In genomic region chr6:127265901-127266812, GRCm38 (mm10) we compare ENCODE assay signal across 8 mouse cellular contexts.
DNase-seq lines count a peak whose midpoint lies in the region; ATAC-seq and TF ChIP-seq lines count a peak whose summit lies in the region.

No protein-coding gene starts in this region.

- no peak for ATAC-seq in Patski
- ATAC-seq in hindbrain, embryonic 13.5 days (ENCODE audit: low FRiP score), result 0 out of 2 replicates have a peak, but pooled peaks have one; percentile 39
- ATAC-seq in lung, postnatal 0 days, result peak; percentile 88

- CTCF ChIA-PET in Patski (lab: Charles Lee), result interaction anchor here (0.6 kb wide), 2 partner anchors 118 to 142 kb away, joined by 3 to 4 read pairs; no protein-coding TSS in a partner anchor

- H3K4me2 ChIP-seq in hindbrain, embryonic 13.5 days, result peak overlapping the region; percentile 53
- H3K4me2 ChIP-seq in lung, postnatal 0 days (replicated peaks; ENCODE audit: low read depth, low read length), result peak overlapping the region; percentile 45

- TF ChIP-seq EP300 in lung, postnatal 0 days (IDR thresholded peaks at IDR 0.05), result no peak

- H3K4me3 ChIP-seq in hindbrain, embryonic 13.5 days, result peak overlapping the region; percentile 32
- peak overlapping the region; percentile 6; the same call in 1 of the 2 replicates for H3K4me3 ChIP-seq in lung, postnatal 0 days (ENCODE audit: low read depth, low read length)

- H3K4me1 ChIP-seq in hindbrain, embryonic 13.5 days (replicated peaks), result peaks cover 8% of the 10 kb centered on the region
- H3K4me1 ChIP-seq in lung, postnatal 0 days (ENCODE audit: insufficient read depth, low read depth, low read length), result peaks cover 4% of the 10 kb centered on the region

- H3K36me3 ChIP-seq in hindbrain, embryonic 13.5 days, result no peaks in the 10 kb centered on the region
- H3K36me3 ChIP-seq in lung, postnatal 0 days (ENCODE audit: insufficient read depth, low read length), result no peaks in the 10 kb centered on the region

- H3K9me3 ChIP-seq in hindbrain, embryonic 13.5 days, result no peaks in the 10 kb centered on the region
- no peaks in the 10 kb centered on the region for H3K9me3 ChIP-seq in lung, postnatal 0 days (ENCODE audit: low read length)

- peak; percentile 10 for DNase-seq in Patski (ENCODE audit: low read depth, low spot score)
- peak; percentile 92 to 93 for DNase-seq in cerebellum, postnatal 10 days
- peak; percentile 42 to 55 for DNase-seq in frontal cortex, postnatal 25 days (ENCODE audit: low spot score in 2 of 2)
- peak; percentile 69 to 74 for DNase-seq in layer of hippocampus, postnatal 14 days (ENCODE audit: low spot score in 2 of 2)
- peak; percentile 94 for DNase-seq in lung, postnatal 0 days (ENCODE audit: low spot score)
- DNase-seq in ovary, adult 18-20 months (ENCODE audit: low spot score), result peak; percentile 61
- peak; percentile 30 to 31 for DNase-seq in thymus, postnatal 10 days (ENCODE audit: low spot score in 2 of 2)

- in situ Hi-C loops in Patski (cut with MboI; ENCODE audit: low pct_unique_long_range_greater_than_20kb), result no loop called here

- 14% methylated on average over 21 of the region's 21 CpGs for WGBS in hindbrain, embryonic 13.5 days
- WGBS in lung, postnatal 0 days, result 3% methylated on average over 20 of the region's 21 CpGs

- peak overlapping the region; percentile 64 for H3K9ac ChIP-seq in hindbrain, embryonic 13.5 days
- H3K9ac ChIP-seq in lung, postnatal 0 days (replicated peaks; ENCODE audit: low read depth), result no peak overlapping the region

- no peaks in the 10 kb centered on the region for H3K27me3 ChIP-seq in Patski
- H3K27me3 ChIP-seq in hindbrain, embryonic 13.5 days, result peaks cover 13% of the 10 kb centered on the region; the same call in 1 of the 2 replicates
- no peaks in the 10 kb centered on the region for H3K27me3 ChIP-seq in lung, postnatal 0 days (replicated peaks; ENCODE audit: insufficient read depth, low read length)

- 0 out of 2 replicates have a peak overlapping the region, but pooled peaks have one; percentile 5 for H3K27ac ChIP-seq in hindbrain, embryonic 13.5 days
- no peak overlapping the region for H3K27ac ChIP-seq in lung, postnatal 0 days (ENCODE audit: low read length)

- POLR2A ChIA-PET in Patski (lab: Charles Lee), result interaction anchor here (0.6 to 0.8 kb wide), 2 partner anchors 46 to 127 kb away, joined by 6 to 7 read pairs; no protein-coding TSS in a partner anchor

- TF ChIP-seq CTCF in Patski (IDR thresholded peaks at IDR 0.05), result no peak
- TF ChIP-seq CTCF in lung, postnatal 0 days (IDR thresholded peaks at IDR 0.05), result no peak

Comparison
In these comparisons a context has a peak if more than half of its experiments do, and no peak if none do; other contexts are left out.
1. DNase-seq: peak in every context shown above with its lines; median percentile 94 in lung, postnatal 0 days; 92 in cerebellum, postnatal 10 days; 72 in layer of hippocampus, postnatal 14 days; 61 in ovary, adult 18-20 months; 48 in frontal cortex, postnatal 25 days; 30 in thymus, postnatal 10 days; 10 in Patski.